Mouse (Mus musculus): Measurements from ENCODE around the gene Rab11fip5. TPM values are rescaled to one million over a fixed set of nuclear protein-coding genes. Genes with fewer than 3 reads are reported as not detected.
A peak's percentile ranks its signal among the peaks of the same experiment; 100 is the strongest.

Gene Rab11fip5
- total RNA-seq, 2 experiments from 2014 or later: 24.5 to 32.4 TPM

GRCm38 (mm10) chr6:85348133-85348532 lies 26.3 kb downstream of the Rab11fip5 start:
- DNase-seq: no peak

DNA sequence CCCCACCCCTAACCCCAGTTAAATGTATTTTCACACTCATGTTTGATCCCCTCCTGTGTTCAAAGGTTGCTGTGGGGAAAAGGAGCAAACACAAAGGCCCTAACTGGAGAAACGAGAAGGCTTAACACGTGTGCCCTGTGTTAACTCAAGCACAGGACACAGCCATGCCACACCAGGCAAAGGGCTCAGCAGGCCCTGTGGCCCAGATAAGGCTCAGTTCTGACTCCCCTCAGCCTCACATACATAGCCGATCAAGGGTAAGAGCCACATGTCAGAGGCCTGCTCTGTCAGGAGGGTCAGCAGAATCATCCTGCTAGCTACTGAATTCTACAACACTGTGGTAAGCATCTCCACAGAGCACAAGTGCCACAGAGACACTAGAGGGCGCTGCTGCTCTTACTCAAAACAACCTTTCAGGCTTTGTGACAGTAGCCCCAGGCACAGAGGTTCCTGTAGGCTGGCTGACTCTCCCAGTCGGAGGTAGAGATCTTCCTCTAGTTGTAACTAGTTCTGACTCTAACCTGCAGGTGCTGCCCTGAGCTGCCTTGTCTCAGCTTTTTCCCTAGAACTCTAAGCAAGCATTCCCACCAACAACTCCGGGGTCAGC lies 28.3 kb downstream of the Rab11fip5 start:
- peak; percentile 88 for DNase-seq

DNA sequence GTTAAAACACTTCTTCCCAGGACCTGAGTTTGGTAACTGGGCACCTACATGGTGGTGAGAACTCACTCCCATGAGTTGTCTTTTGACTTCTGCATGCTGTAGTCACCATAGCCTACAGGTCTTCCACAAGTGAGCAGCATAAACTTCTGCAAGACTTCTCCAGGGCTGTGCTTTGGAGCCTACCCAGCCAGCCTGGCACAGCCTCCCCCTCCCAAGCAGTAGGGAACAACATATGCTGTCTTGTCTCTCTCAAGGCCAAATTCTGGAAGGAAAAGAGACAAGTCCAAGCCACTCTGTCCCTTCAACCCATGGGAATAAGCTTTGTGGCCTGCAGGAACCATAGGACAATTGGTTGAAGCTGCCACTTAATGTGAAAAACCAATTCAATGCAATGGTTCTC lies 29.5 kb downstream of the Rab11fip5 start:
- no peak for DNase-seq

DNA sequence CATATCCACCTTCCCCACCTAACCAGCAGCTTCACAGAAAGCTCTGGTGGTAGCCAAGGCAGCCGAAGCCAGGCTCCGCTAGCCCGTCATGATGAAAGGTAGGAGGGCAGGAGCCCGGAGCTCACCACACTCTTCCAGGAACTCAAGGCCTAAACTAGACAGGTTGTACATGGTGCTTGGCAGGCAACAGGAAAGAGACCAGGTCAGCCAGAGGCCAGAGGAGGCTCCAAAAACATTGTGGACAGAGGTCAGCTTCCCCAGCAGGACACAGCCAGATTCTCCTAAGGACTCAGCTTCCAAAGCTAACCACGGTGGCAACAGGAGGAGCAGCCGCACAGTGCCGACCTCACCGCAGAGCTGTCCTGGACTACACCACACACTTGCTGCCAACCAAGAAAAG lies 31.4 kb downstream of the Rab11fip5 start:
- peak; percentile 38 for DNase-seq

GRCm38 (mm10) chr6:85341814-85342501 lies 32.5 kb downstream of the Rab11fip5 start:
- no peak for DNase-seq

DNA sequence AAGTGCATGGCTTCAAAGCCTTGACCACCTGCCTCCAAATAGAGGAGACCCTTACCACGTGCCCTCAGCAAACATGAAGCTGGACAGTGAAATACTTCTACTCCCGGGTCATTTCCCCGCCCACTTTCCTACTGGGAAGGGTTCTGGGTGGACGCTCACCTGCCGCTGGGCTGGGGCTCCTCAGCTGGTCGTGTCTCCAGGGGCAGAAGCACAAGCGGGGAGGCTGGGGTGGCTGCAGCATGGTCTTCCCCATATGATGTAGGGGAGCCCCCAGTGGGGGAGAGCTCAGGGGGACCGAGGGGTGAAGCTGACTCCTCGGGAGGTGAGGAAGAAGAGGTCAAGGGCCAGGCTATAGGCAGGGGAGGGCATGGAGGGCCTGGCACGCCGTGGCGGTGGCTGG lies 34.2 kb downstream of the Rab11fip5 start:
- DNase-seq: no peak

DNA sequence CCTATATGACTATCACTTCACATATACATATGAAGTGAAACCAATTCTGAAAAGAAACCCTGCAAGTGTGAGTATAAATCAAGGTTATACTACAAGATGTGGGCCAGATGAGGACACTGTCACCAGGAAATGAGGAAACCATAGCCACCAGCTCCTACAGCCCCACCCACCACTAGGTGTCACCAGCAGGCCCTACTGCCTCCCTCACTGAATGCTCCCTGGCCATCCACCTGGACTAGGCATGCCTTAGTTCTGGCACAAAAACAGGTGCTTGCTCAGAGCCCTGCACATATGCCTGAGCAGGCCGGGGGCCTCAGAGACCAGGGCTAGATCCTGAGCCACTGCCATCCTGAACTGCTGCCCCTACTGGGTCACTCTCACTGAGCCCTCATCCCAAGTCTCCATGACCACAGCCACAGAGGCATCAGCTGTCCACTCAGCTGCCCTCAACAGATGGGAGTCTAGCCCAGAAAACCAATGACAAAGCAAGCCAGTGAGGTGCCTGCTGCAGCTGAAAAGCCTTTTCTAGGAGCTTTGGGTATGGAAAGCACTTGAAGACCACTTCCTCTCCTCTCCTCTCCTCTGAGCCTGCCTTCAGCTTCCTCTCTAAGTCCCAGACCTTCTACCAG lies 35.0 kb downstream of the Rab11fip5 start:
- peak; percentile 65 for DNase-seq

DNA sequence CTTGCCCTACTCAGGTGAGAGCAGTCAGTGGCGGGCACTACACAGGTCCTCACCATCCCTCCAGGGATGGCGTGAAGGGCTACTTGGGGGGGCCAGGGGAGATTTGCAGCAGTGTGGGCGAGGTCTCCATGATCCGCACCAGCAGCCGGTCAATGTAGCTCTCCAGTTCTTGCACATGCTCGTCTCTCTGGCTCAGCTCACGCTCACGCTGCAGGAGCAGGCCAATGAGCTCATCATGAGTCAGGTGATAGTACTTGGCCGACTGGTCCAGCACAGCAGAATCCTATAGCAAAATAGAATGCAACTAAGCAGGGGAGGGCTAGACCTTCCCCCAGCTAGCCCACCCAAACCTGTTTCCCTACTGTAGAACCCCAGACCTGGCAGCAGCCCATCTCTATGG lies 37.5 kb downstream of the Rab11fip5 start:
- DNase-seq: no peak

DNA sequence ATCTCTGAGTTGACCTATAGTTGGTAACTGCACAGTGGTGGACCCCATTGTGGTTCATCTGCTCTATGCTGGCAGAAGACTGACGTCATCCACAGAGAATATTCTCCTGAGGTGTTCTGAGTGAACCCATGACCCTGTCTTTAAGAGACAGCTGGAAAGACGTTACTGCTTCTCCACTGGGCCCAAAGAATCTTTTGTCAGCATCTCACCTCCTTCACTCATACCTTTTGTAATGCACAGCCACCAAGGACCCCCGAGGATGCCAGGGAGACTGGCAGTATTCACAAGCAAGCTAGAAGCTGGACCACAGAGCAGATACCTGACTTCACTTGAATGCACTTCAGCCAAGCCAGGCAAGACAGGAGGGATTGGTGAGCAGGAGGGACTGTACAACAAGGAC lies 39.1 kb downstream of the Rab11fip5 start:
- DNase-seq: no peak

DNA sequence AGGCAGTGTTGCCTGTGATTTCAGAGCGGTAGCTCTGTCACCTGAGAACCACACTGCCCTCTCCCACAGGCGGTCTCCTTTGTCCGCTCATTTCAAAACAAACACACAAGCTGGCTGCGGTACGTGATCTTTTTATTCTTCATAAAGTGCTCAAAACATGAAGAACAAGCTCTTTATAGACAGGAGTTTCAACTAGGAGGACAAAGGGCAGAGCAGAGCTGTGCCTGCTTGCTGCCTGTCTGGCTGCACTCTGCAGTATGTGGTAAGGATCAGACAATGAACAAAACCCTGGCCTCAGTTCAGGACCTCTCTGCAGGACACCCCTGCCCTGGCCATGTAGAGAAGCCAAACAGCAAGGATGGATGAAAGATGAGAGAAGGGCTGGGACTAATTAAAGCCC lies 39.6 kb downstream of the Rab11fip5 start:
- DNase-seq: no peak

DNA sequence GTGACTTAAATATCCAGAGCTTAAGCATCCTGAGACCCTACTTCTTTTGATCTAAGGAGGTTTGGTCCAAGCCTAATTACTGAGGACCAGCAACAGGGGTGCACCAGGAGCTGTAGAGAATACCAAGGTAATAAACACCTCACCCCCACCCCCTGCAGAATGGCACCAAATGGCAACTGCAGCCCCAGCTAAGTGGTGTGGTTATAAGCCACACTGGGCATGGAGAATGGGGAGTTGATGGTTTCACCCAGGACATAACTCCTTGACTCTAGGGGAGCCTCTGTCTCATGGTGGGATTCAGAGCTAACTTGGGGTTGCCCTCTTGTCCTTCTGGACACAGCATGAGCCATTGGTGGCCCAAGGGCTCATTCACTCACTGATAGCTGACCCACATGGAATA lies 40.2 kb downstream of the Rab11fip5 start:
- DNase-seq: no peak

GRCm38 (mm10) chr6:85333732-85334131 lies 40.7 kb downstream of the Rab11fip5 start:
- DNase-seq: no peak

DNA sequence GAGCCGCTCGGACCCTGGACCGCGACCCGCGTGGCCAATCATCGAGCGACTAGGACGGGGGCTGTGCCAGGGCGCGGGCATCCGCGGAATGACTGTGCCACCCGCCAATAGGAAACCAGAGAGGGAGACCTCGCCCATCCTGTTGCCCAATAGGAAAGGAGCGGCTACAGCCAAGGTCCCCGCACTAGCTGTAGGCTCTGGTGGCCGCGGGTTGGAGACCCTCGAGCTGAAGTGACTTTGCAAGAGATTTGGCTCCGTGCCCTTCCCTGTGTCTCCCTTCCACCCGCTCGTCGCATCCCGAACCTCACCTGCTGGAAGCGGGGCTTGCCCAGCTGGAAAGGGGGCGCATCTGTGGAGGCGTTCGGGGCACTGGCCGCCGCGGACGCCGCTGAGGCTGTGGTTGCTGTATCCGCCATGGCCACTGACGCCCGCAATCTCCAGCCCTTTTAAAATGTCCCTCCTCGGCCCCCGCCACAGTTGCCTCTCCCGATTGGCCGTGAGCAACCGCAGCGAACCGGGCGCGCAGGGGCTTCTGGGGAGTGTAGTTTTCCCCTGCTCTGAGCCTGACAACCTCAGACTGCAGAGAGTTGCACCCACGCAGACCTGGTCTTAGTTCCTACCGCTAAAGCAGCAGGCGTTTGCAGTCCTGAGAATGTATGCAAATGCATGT lies 41.3 kb downstream of the Rab11fip5 start, which contains the start of gene Sfxn5:
Gene Sfxn5, minus strand, starts transcription at position 423 of the 670 bp plus-strand sequence.
- DNase-seq: peak; percentile 98

- DNase-seq: peak; percentile 51
Observed at GRCm38 (mm10) chr6:85332351-85332999, 42.0 kb downstream of the Rab11fip5 start.

- DNase-seq: no peak
Observed at GRCm38 (mm10) chr6:85331736-85332135, 42.7 kb downstream of the Rab11fip5 start.

GRCm38 (mm10) chr6:85331221-85331735 lies 43.2 kb downstream of the Rab11fip5 start:
- no peak for DNase-seq

- DNase-seq: no peak
Observed at GRCm38 (mm10) chr6:85329666-85330185, 44.7 kb downstream of the Rab11fip5 start.

- DNase-seq: no peak
Observed at GRCm38 (mm10) chr6:85326564-85326963, 47.9 kb downstream of the Rab11fip5 start.

- no peak for DNase-seq
Observed at GRCm38 (mm10) chr6:85325109-85325508, 49.3 kb downstream of the Rab11fip5 start.

GRCm38 (mm10) chr6:85320445-85320866 lies 54.0 kb downstream of the Rab11fip5 start:
- no peak for DNase-seq

DNA sequence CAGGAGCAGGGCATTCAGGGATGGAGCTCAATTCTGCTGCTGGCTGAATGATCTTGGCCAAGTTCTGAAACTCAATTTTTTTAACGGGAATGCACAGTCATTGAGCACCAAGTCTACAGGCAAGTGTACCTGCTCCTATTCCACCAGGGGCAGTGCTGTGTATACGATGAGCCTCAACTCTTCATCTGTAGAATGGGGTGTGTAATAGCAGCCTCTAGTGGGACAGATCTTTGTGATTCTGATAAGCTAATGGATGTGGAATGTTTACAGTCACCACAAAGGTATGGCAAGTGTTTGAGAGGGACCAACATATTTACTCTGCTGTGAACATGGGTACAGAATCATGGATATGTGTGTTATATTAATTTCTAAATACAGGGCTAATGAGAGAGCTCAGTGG lies 58.2 kb downstream of the Rab11fip5 start:
- DNase-seq: no peak
